In genomic region chr13:100893871-100894270, GRCm38 (mm10) we compare ENCODE assay signal across 13 mouse cellular contexts.
"Had no signal": no experiment of that assay in that cellular context is flagged by ENCODE, and none has a peak within 500 bp of the region (broad histone marks: within the 10 kb centered on the region; RNA-seq: fewer than 3 reads in every experiment).

No protein-coding gene starts in this region.

- DNase-seq: kidney, adult 2 months; kidney, postnatal 25 days; layer of hippocampus, adult 9-11 months; liver, embryonic 13.5 days; lung, adult 2 months; lung, postnatal 14 days; lung, postnatal 4 days; midbrain, embryonic 14.5 days; right cerebral cortex, postnatal 14 days; thymus, adult 2 months; thymus, postnatal 14 days; thymus, postnatal 4 days had no signal

- ATAC-seq: intestine, postnatal 0 days had no signal
